Mouse (Mus musculus) midbrain, postnatal 0 days (tissue): Measurements from ENCODE around the gene Zswim8. TPM values are rescaled to one million over a fixed set of nuclear protein-coding genes. Genes with fewer than 3 reads are reported as not detected.

Source experiments
- ATAC-seq: fragments of 200-750 bp; cut with Nextera tagmentation; 2 replicates; pipeline ENCODE4 v1.8.0; 2017; ENCODE audit warnings: moderate number of reproducible peaks, mild to moderate bottlenecking, moderate TSS enrichment, moderate library complexity; ENCODE audit not compliant: low FRiP score
- DNase-seq: peaks from one replicate; pipeline ENCODE4 v3.0.0-alpha.2; 2015; ENCODE audit warnings: low spot score
- H3K27ac ChIP-seq: fragments of 300-500 bp; sonication (generic); 2 replicates; pipeline ENCODE4 v1.5.1; 2014; ENCODE audit warnings: low read depth, mild to moderate bottlenecking, low read length, mixed read lengths
- H3K27me3 ChIP-seq: fragments of 300-500 bp; sonication (generic); 2 replicates; pipeline ENCODE4 v1.6.1; 2014; ENCODE audit warnings: low read length, control low read depth, mixed read lengths; ENCODE audit not compliant: insufficient read depth
- H3K36me3 ChIP-seq: fragments of 300-500 bp; sonication (generic); 2 replicates; pipeline ENCODE4 v1.6.1; 2014; ENCODE audit warnings: low read length, control low read depth, mixed read lengths; ENCODE audit not compliant: insufficient read depth
- H3K4me1 ChIP-seq: fragments of 300-500 bp; sonication (generic); 2 replicates; pipeline ENCODE4 v1.6.1; 2014; ENCODE audit warnings: mild to moderate bottlenecking, control low read depth, antibody characterized with exemption, low read length, mixed read lengths; ENCODE audit not compliant: insufficient read depth
- H3K4me2 ChIP-seq: fragments of 300-500 bp; sonication (generic); 2 replicates; pipeline ENCODE4 v1.6.1; 2014; ENCODE audit warnings: low read depth, mild to moderate bottlenecking, low read length, mixed read lengths; ENCODE audit not compliant: poor library complexity, severe bottlenecking
- H3K4me3 ChIP-seq: fragments of 300-500 bp; sonication (generic); 2 replicates; pipeline ENCODE4 v1.5.1; 2014; ENCODE audit warnings: low read depth, mild to moderate bottlenecking, low read length, moderate library complexity
- H3K9ac ChIP-seq: fragments of 300-500 bp; sonication (generic); replicated peaks from 2 replicates; pipeline ENCODE4 v1.6.1; 2014; ENCODE audit warnings: mild to moderate bottlenecking, low read length, moderate library complexity, mixed read lengths; ENCODE audit not compliant: poor library complexity, severe bottlenecking
- H3K9me3 ChIP-seq: fragments of 300-500 bp; sonication (generic); 2 replicates; pipeline ENCODE4 v1.6.1; 2016; ENCODE audit warnings: low read length, control low read depth
- CTCF ChIP-seq: IDR thresholded peaks from 2 replicates; pipeline ENCODE4 v1.5.1; 2016; ENCODE audit warnings: antibody characterized with exemption, mild to moderate bottlenecking
- WGBS: fragments of 180-500 bp; shearing (Covaris S2); extraction: QIAGEN DNeasy Blood & Tissue Kit; methylation state at CpG from one replicate; pipeline ENCODE4 v1.1.7; 2014; 5-methylcytosine and 5-hydroxymethylcytosine counted together
- microRNA-seq: library from miRNA; unstranded; fragments of <30 nt; microRNA quantifications from one replicate; pipeline ENCODE4, GENCODE M21; 2016; ENCODE audit warnings: borderline number of aligned reads
- polyA plus RNA-seq: library from polyadenylated mRNA; unstranded; fragments of >200 nt; fragmentation: Nextera tagmentation; extraction: Ambion mirVana; gene quantifications from 2 replicates; pipeline ENCODE4 v1.2.1, GENCODE M21; 2015
- total RNA-seq: library from RNA; depleted of rRNA; stranded (reverse); fragments of >200 nt; gene quantifications from 2 replicates; pipeline ENCODE4 v1.2.3, GENCODE M21; 2014; rRNA removed

Gene Zswim8
- total and polyA plus RNA-seq, 2 experiments from 2014 or later: 37.8 to 183 TPM

GRCm38 (mm10) chr14:20764942-20765341 is 57.6 kb downstream of the Zswim8 start:
- H3K4me2 ChIP-seq: no peak overlapping the region
- H3K4me1 ChIP-seq: no peaks in the 10 kb centered on the region
- no peaks in the 10 kb centered on the region for H3K27me3 ChIP-seq
- H3K9ac ChIP-seq: no peak overlapping the region
- WGBS: 85% methylated on average over 5 of the region's 5 CpGs
- no peaks in the 10 kb centered on the region for H3K9me3 ChIP-seq
- no peak overlapping the region for H3K27ac ChIP-seq
- H3K4me3 ChIP-seq: no peak overlapping the region
- peaks cover 52% of the 10 kb centered on the region for H3K36me3 ChIP-seq
- no peak for TF ChIP-seq CTCF
- ATAC-seq: no peak
- no peak for DNase-seq

DNA sequence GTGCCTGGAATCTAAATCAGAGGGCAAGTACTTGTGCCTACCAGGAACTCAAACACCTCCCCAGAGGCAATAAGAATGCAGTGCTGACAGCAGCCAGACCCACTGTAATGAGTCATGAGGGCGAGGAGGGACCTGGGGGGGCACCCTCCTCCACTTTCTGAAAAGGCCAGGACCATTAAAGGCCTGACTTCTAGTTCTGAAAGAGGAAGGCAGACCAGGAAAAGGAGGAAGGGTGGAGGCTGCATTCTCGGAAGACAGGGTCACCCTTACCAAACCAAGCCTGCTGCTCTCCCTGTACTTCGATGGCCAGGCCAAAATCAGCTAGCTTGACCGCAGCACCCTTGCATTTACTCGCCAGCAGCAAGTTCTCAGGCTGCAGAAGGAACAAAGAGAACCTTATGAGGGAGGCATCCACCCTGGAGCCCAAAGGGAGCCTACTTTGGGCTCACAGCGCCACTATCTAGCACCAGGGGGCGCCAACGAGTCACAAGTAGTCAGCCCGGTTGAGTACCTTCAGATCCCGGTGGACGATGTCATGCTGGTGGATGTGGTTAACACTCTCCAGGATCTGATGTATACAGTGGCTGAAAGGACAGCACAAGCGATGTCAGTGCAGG is 58.4 kb downstream of the Zswim8 start:
- H3K27me3 ChIP-seq: no peaks in the 10 kb centered on the region
- peaks cover 48% of the 10 kb centered on the region for H3K36me3 ChIP-seq
- no peak overlapping the region for H3K9ac ChIP-seq
- WGBS: 28% methylated on average over 12 of the region's 12 CpGs
- TF ChIP-seq CTCF: peak; percentile 98
- no peak overlapping the region for H3K4me2 ChIP-seq
- H3K27ac ChIP-seq: no peak overlapping the region
- no peaks in the 10 kb centered on the region for H3K9me3 ChIP-seq
- no peaks in the 10 kb centered on the region for H3K4me1 ChIP-seq
- ATAC-seq (peak; percentile 81), DNase-seq (peak; percentile 88)
- no peak overlapping the region for H3K4me3 ChIP-seq

- H3K27me3 ChIP-seq: no peaks in the 10 kb centered on the region
- no peak overlapping the region for H3K9ac ChIP-seq
- peak; percentile 9; the same call in 1 of the 2 replicates for TF ChIP-seq CTCF
- ATAC-seq (no peak), DNase-seq (no peak)
- H3K36me3 ChIP-seq: peaks cover 42% of the 10 kb centered on the region
- WGBS: 93% methylated on average over 7 of the region's 7 CpGs
- no peak overlapping the region for H3K27ac ChIP-seq
- no peak overlapping the region for H3K4me3 ChIP-seq
- no peaks in the 10 kb centered on the region for H3K4me1 ChIP-seq
- no peak overlapping the region for H3K4me2 ChIP-seq
- no peaks in the 10 kb centered on the region for H3K9me3 ChIP-seq
Measured at GRCm38 (mm10) chr14:20767936-20768335, 60.6 kb downstream of the Zswim8 start.

DNA sequence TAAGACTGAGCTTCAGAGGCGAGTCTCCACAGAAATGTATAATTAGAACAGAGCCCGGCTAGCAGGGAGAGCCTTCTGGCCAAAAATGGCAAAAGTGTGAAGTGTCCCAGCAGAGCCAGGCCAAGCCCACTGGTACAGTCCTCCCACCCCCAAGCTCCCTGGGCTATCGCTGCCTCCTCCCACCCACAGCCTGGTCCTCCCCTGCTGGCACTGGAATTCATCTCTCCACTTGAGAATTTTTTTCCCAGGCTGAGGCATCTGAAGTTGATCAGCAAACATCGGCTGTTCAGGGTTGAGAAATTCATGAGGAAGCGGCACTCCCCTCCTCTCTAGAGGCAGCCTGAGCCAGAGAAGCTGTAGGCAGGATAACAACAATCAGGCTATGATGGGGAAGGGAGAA is 61.2 kb downstream of the Zswim8 start:
- Histone ChIP-seq H3K4me2 (no peak overlapping the region), H3K27ac (no peak overlapping the region), H3K27me3 (no peaks in the 10 kb centered on the region), H3K9ac (no peak overlapping the region), H3K4me1 (no peaks in the 10 kb centered on the region), H3K9me3 (no peaks in the 10 kb centered on the region), H3K4me3 (no peak overlapping the region), H3K36me3 (peaks cover 37% of the 10 kb centered on the region)
- no peak for ATAC-seq
- DNase-seq: peak; percentile 28
- 74% methylated on average over 5 of the region's 5 CpGs for WGBS
- no peak for TF ChIP-seq CTCF

GRCm38 (mm10) chr14:20771941-20772340 is 64.6 kb downstream of the Zswim8 start:
- Histone ChIP-seq H3K4me3 (no peak overlapping the region), H3K27ac (no peak overlapping the region), H3K4me1 (no peaks in the 10 kb centered on the region), H3K27me3 (no peaks in the 10 kb centered on the region), H3K4me2 (no peak overlapping the region), H3K9me3 (no peaks in the 10 kb centered on the region), H3K36me3 (peaks cover 17% of the 10 kb centered on the region), H3K9ac (no peak overlapping the region)
- ATAC-seq (no peak), DNase-seq (no peak)
- no peak for TF ChIP-seq CTCF
- 95% methylated on average over 3 of the region's 3 CpGs for WGBS

DNA sequence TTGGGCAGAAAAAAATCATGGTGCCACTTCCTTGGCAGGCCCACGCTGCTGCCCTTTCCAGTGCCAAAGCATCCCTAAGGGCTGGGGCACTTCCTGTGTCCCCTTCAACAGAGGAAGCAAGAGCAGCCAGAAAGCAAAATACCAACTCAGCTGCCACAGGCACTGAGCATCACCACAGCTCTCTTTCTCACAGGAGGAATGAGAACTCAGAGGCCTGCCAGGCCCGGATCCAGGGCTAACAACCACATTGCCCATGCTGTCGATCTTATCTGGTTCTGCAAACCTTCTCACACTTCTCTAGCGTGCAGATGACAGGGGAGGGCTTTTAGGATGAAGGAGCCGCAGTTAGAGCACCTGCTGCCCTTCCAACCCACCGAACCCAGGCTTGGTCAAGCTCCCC is 65.5 kb downstream of the Zswim8 start:
- no peak for TF ChIP-seq CTCF
- WGBS: 78% methylated on average over 6 of the region's 6 CpGs
- H3K27ac ChIP-seq: 0 out of 2 replicates have a peak overlapping the region, but pooled peaks have one; percentile 32
- H3K9ac ChIP-seq: no peak overlapping the region
- H3K36me3 ChIP-seq: peaks cover 21% of the 10 kb centered on the region
- H3K4me1 ChIP-seq: no peaks in the 10 kb centered on the region
- no peak overlapping the region for H3K4me2 ChIP-seq
- DNase-seq (no peak), ATAC-seq (no peak)
- H3K27me3 ChIP-seq: no peaks in the 10 kb centered on the region
- H3K9me3 ChIP-seq: no peaks in the 10 kb centered on the region
- no peak overlapping the region for H3K4me3 ChIP-seq

Small RNA genes lying within 50 kb of the gene (microRNA-seq; reads per million reads assigned to microRNA genes)
- 3.0 reads per million for gene Mir6946

Other genes with a start within 250 kb of the Zswim8 start
- gene Anxa7, start 227.4 kb upstream of the Zswim8 start, total RNA-seq: 22.5 and 26.7 TPM in 2 replicates
- 14.9 and 16.0 TPM in 2 replicates for gene Anxa7, start 227.4 kb upstream of the Zswim8 start, polyA plus RNA-seq
- gene Mss51, start 210.7 kb upstream of the Zswim8 start, total RNA-seq: 0.11 and 0.66 TPM in 2 replicates
- gene Mss51, start 210.7 kb upstream of the Zswim8 start, polyA plus RNA-seq: 0.11 and 0.15 TPM in 2 replicates
- gene Ppp3cb, start 161.0 kb upstream of the Zswim8 start, total RNA-seq: 147 and 223 TPM in 2 replicates
- gene Ppp3cb, start 161.0 kb upstream of the Zswim8 start, polyA plus RNA-seq: 102 and 124 TPM in 2 replicates
- gene Usp54, start 66.5 kb upstream of the Zswim8 start, total RNA-seq: 25.5 and 29.5 TPM in 2 replicates
- 6.0 and 7.3 TPM in 2 replicates for gene Usp54, start 66.5 kb upstream of the Zswim8 start, polyA plus RNA-seq
- gene Myoz1, start 51.0 kb upstream of the Zswim8 start, total RNA-seq: not detected in 2 replicates
- gene Myoz1, start 51.0 kb upstream of the Zswim8 start, polyA plus RNA-seq: 0.56 TPM in 1 of 2 replicates, not detected in the other
- 0.09 and 0.33 TPM in 2 replicates for gene Synpo2l, start 39.2 kb upstream of the Zswim8 start, total RNA-seq
- gene Synpo2l, start 39.2 kb upstream of the Zswim8 start, polyA plus RNA-seq: 0.12 and 0.28 TPM in 2 replicates
- 90.2 and 141 TPM in 2 replicates for gene Sec24c, start 33.2 kb upstream of the Zswim8 start, total RNA-seq
- gene Sec24c, start 33.2 kb upstream of the Zswim8 start, polyA plus RNA-seq: 62.4 and 63.7 TPM in 2 replicates
- gene Fut11, start 12.6 kb upstream of the Zswim8 start, total RNA-seq: 21.0 and 22.8 TPM in 2 replicates
- 23.0 and 23.7 TPM in 2 replicates for gene Fut11, start 12.6 kb upstream of the Zswim8 start, polyA plus RNA-seq
- 122 and 180 TPM in 2 replicates for gene Chchd1, start 4.5 kb upstream of the Zswim8 start, total RNA-seq
- 186 and 195 TPM in 2 replicates for gene Chchd1, start 4.5 kb upstream of the Zswim8 start, polyA plus RNA-seq
- 20.5 and 23.2 TPM in 2 replicates for gene Ndst2, start 27.0 kb downstream of the Zswim8 start, total RNA-seq
- gene Ndst2, start 27.0 kb downstream of the Zswim8 start, polyA plus RNA-seq: 14.0 and 14.1 TPM in 2 replicates
- gene Camk2g, start 86.5 kb downstream of the Zswim8 start, total RNA-seq: 239 and 267 TPM in 2 replicates
- gene Camk2g, start 86.5 kb downstream of the Zswim8 start, polyA plus RNA-seq: 261 and 284 TPM in 2 replicates
- gene Plau, start 129.1 kb downstream of the Zswim8 start, total RNA-seq: 0.93 and 2.1 TPM in 2 replicates
- gene Plau, start 129.1 kb downstream of the Zswim8 start, polyA plus RNA-seq: 0.27 and 0.44 TPM in 2 replicates
- gene Vcl, start 221.8 kb downstream of the Zswim8 start, total RNA-seq: 21.6 and 25.7 TPM in 2 replicates
- gene Vcl, start 221.8 kb downstream of the Zswim8 start, polyA plus RNA-seq: 8.1 and 8.6 TPM in 2 replicates